Mouse (Mus musculus) naive thymus-derived CD4-positive, alpha-beta T cell, adult 2 months (primary cell): ENCODE results near the gene Krtap27-1.

ENCODE experiments used
- DNase-seq: peaks from one replicate; pipeline ENCODE4 v3.0.0-alpha.2; 2011; ENCODE audit warnings: low read depth

Gene Krtap27-1

GRCm38 (mm10) chr16:88671571-88671970, at the start of gene Krtap27-1:
TSS of gene Krtap27-1 (minus strand) at chr16:88671671.
- no peak for DNase-seq

- no peak for DNase-seq
Observed at GRCm38 (mm10) chr16:88720031-88720430, 48.6 kb upstream of the Krtap27-1 start.

DNA sequence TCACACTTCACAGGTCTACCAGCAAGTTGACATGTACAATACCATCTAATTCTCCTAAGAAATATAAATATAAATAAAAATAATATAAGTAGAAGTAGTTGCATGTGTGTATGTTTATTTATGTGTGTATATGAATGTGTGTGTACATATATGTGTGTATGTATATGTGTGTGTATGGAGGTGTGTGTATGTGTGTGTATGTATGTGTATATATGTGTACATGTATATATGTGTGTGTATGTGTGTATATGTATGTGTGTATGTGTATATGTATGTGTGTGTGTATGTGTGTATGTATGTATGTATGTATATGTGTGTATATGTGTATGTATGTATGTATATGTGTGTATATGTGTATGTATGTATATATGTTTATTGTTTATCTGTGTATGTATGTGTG, 45.1 kb upstream of the Krtap27-1 start:
- DNase-seq = no peak

DNA sequence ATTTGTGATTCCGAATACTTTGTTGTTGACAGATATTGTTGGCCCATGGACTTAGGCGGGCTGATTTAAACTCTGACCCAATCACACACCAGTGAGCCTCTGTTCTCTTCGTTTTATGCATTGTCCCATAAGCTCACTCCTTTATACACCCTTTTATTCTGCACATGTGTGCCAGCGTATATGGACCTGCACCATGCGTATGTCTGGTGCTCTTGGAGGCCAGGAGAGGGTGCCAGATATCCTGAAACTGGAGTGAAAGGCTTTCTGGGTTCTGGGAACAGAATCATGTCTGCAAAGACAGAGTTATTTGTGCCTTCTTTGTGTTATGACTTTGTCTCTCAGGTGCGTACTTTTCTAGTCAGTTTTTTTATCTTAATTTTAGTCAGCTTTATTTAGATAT, 39.8 kb upstream of the Krtap27-1 start:
- no peak for DNase-seq

GRCm38 (mm10) chr16:88710757-88711156, 39.3 kb upstream of the Krtap27-1 start:
- DNase-seq = no peak

- DNase-seq = no peak
Observed at GRCm38 (mm10) chr16:88707496-88708012, 36.1 kb upstream of the Krtap27-1 start, which contains the start of gene 2310061N02Rik. TSS of gene 2310061N02Rik (minus strand) at chr16:88707962.

- peak; percentile 3 for DNase-seq
Observed at GRCm38 (mm10) chr16:88701072-88701864, 29.8 kb upstream of the Krtap27-1 start.

DNA sequence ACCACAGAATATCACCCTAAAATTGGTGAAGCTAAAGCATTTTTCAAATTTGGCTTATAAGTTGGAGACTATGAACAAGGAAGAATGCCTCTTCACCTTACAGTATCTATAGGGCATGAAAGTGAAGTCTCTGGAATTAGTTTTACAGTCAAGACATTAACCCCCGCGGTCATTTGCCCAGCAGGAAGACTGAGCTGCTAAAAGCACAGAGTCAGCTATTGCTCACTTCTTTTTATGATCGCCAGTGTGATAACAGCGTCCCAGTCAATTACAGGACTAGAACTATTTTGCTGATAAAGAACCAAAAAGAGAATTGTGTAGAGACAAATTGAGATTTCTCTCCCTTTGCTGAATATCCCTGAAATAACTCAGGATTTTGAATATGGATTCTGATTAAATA, 24.8 kb upstream of the Krtap27-1 start:
- no peak for DNase-seq

GRCm38 (mm10) chr16:88681282-88681681, 9.8 kb upstream of the Krtap27-1 start:
- no peak for DNase-seq

DNA sequence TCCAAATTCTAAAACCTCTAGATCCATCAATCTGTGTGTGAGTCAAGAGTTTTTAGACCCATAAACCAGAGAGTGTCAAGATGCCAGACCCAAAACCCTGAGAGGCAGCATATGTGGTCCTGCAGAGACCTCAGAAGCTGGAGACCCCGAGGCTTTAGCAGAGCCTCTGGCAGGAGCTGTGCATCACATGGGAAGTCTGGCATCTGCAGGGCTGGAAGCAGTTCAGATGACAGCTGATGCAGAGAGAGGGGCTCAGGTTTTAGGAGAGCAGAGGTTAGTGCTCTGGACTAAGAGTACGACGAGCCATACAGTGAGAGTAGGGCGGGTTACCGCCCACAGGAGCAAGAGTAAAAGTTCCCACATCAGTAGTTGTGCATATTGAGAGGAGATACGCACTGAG, 7.6 kb upstream of the Krtap27-1 start:
- DNase-seq = no peak

- no peak for DNase-seq
Observed at GRCm38 (mm10) chr16:88657426-88657825, 14.0 kb downstream of the Krtap27-1 start.

GRCm38 (mm10) chr16:88651952-88652351, 19.5 kb downstream of the Krtap27-1 start:
- no peak for DNase-seq

GRCm38 (mm10) chr16:88651082-88651481, 20.4 kb downstream of the Krtap27-1 start:
- DNase-seq = no peak

- no peak for DNase-seq
Observed at GRCm38 (mm10) chr16:88647358-88647846, 24.1 kb downstream of the Krtap27-1 start, which contains the start of gene Krtap26-1. TSS of gene Krtap26-1 (minus strand) at chr16:88647796.

- DNase-seq = no peak
Observed at GRCm38 (mm10) chr16:88646366-88647111, 24.9 kb downstream of the Krtap27-1 start.

DNA sequence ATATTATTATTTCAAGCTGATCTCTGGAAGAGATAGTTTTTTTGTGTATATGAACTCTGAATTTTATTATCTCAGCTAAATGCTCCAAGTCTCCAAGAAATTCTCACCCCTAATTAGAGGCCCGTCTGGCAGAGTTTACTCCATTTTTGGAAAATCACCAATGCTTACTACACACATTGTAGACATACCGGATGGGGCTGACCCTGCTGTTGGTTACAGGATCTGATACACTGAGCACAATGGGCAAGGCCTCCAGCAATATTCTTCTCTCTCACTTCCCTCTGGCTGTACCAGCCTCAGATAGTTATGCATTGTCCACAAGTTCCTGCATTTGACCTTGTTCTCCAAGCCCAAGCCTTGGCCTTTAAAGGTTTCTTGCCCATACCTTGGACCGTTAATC, 31.4 kb downstream of the Krtap27-1 start:
- DNase-seq = no peak

DNA sequence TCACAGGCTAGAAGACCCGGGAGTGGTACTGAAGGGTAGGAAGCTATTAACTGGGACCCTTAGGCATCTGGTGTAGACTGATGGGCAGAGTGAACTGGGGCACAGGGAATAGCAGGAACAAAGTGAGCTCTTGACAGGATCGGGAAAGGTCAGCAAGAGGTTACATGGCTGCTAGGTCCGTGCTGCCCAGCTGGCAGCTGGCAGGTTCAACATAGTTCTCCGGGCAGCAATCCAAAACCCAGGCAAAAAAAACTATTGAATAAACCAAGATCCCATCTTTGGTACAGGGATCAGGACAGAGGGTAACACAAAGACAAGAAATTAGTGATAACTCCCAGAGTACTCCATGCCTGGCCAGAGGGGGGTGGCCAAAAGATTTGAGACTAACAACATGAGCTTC, 36.3 kb downstream of the Krtap27-1 start:
- DNase-seq = no peak

GRCm38 (mm10) chr16:88631474-88631873, 40.0 kb downstream of the Krtap27-1 start:
- DNase-seq = no peak

GRCm38 (mm10) chr16:88627566-88627965, 43.9 kb downstream of the Krtap27-1 start, which contains the start of gene 2310079G19Rik:
TSS of gene 2310079G19Rik (minus strand) at chr16:88627666.
- DNase-seq = no peak
